Mouse (Mus musculus): ENCODE data around the gene Cracr2a. TPM values are rescaled to one million over a fixed set of nuclear protein-coding genes. Genes with fewer than 3 reads are reported as not detected.

Cracr2a gene
- polyA plus RNA-seq, 1 experiment from 2014 or later: 1.5 TPM

GRCm38 (mm10) chr6:127661717-127662292 is 100.7 kb downstream of the Cracr2a start:
- Histone ChIP-seq H3K27me3 (ENCODE audit: control insufficient read depth, insufficient read depth, low read length) (no peaks in the 10 kb centered on the region), H3K9me3 (ENCODE audit: control insufficient read depth, low read length) (no peaks in the 10 kb centered on the region), H3K4me1 (ENCODE audit: control insufficient read depth, insufficient read depth, low read length) (no peaks in the 10 kb centered on the region), H3K4me2 (replicated peaks; ENCODE audit: low read depth, low read length) (no peak overlapping the region), H3K27ac (ENCODE audit: low read depth, low read length) (no peak overlapping the region), H3K4me3 (ENCODE audit: low read length) (no peak overlapping the region), H3K36me3 (ENCODE audit: control insufficient read depth, insufficient read depth, low read length) (no peaks in the 10 kb centered on the region), H3K9ac (ENCODE audit: low read depth, low read length) (no peak overlapping the region)
- ATAC-seq (ENCODE audit: low FRiP score, low TSS enrichment): no peak
- 79% methylated on average over 7 of the region's 7 CpGs for WGBS

GRCm38 (mm10) chr6:127663263-127663662 is 102.1 kb downstream of the Cracr2a start:
- Histone ChIP-seq H3K9me3 (ENCODE audit: control insufficient read depth, low read length) (no peaks in the 10 kb centered on the region), H3K4me1 (ENCODE audit: control insufficient read depth, insufficient read depth, low read length) (no peaks in the 10 kb centered on the region), H3K27me3 (ENCODE audit: control insufficient read depth, insufficient read depth, low read length) (no peaks in the 10 kb centered on the region), H3K9ac (ENCODE audit: low read depth, low read length) (no peak overlapping the region), H3K4me2 (replicated peaks; ENCODE audit: low read depth, low read length) (no peak overlapping the region), H3K27ac (ENCODE audit: low read depth, low read length) (no peak overlapping the region), H3K36me3 (ENCODE audit: control insufficient read depth, insufficient read depth, low read length) (no peaks in the 10 kb centered on the region), H3K4me3 (ENCODE audit: low read length) (no peak overlapping the region)
- ATAC-seq (ENCODE audit: low FRiP score, low TSS enrichment): no peak
- 78% methylated on average over 7 of the region's 7 CpGs for WGBS

- Histone ChIP-seq H3K4me1 (ENCODE audit: control insufficient read depth, insufficient read depth, low read length) (no peaks in the 10 kb centered on the region), H3K9me3 (ENCODE audit: control insufficient read depth, low read length) (no peaks in the 10 kb centered on the region), H3K27ac (ENCODE audit: low read depth, low read length) (no peak overlapping the region), H3K36me3 (ENCODE audit: control insufficient read depth, insufficient read depth, low read length) (no peaks in the 10 kb centered on the region), H3K9ac (ENCODE audit: low read depth, low read length) (no peak overlapping the region), H3K4me2 (replicated peaks; ENCODE audit: low read depth, low read length) (no peak overlapping the region), H3K4me3 (ENCODE audit: low read length) (no peak overlapping the region), H3K27me3 (ENCODE audit: control insufficient read depth, insufficient read depth, low read length) (no peaks in the 10 kb centered on the region)
- ATAC-seq (ENCODE audit: low FRiP score, low TSS enrichment): no peak
- 76% methylated on average over 4 of the region's 4 CpGs for WGBS
Observed at GRCm38 (mm10) chr6:127669313-127669712, 108.2 kb downstream of the Cracr2a start.

GRCm38 (mm10) chr6:127670031-127670430 is 108.9 kb downstream of the Cracr2a start:
- no peaks in the 10 kb centered on the region for H3K36me3 ChIP-seq (ENCODE audit: control insufficient read depth, insufficient read depth, low read length)
- WGBS: 97% methylated on average over 4 of the region's 4 CpGs
- H3K27me3 ChIP-seq (ENCODE audit: control insufficient read depth, insufficient read depth, low read length): no peaks in the 10 kb centered on the region
- H3K9me3 ChIP-seq (ENCODE audit: control insufficient read depth, low read length): no peaks in the 10 kb centered on the region
- no peak overlapping the region for H3K4me2 ChIP-seq (replicated peaks; ENCODE audit: low read depth, low read length)
- H3K4me3 ChIP-seq (ENCODE audit: low read length): no peak overlapping the region
- no peak for ATAC-seq (ENCODE audit: low FRiP score, low TSS enrichment)
- H3K27ac ChIP-seq (ENCODE audit: low read depth, low read length): no peak overlapping the region
- H3K9ac ChIP-seq (ENCODE audit: low read depth, low read length): no peak overlapping the region
- no peaks in the 10 kb centered on the region for H3K4me1 ChIP-seq (ENCODE audit: control insufficient read depth, insufficient read depth, low read length)

GRCm38 (mm10) chr6:127672071-127672470 is 110.9 kb downstream of the Cracr2a start:
- no peak for ATAC-seq (ENCODE audit: low FRiP score, low TSS enrichment)
- no peaks in the 10 kb centered on the region for H3K27me3 ChIP-seq (ENCODE audit: control insufficient read depth, insufficient read depth, low read length)
- 78% methylated on average over 7 of the region's 7 CpGs for WGBS

GRCm38 (mm10) chr6:127676866-127677265 is 115.7 kb downstream of the Cracr2a start:
- ATAC-seq (ENCODE audit: low FRiP score, low TSS enrichment): no peak
- Histone ChIP-seq H3K4me1 (ENCODE audit: control insufficient read depth, insufficient read depth, low read length) (no peaks in the 10 kb centered on the region), H3K9me3 (ENCODE audit: control insufficient read depth, low read length) (no peaks in the 10 kb centered on the region), H3K4me2 (replicated peaks; ENCODE audit: low read depth, low read length) (no peak overlapping the region), H3K27me3 (ENCODE audit: control insufficient read depth, insufficient read depth, low read length) (no peaks in the 10 kb centered on the region), H3K4me3 (ENCODE audit: low read length) (no peak overlapping the region), H3K36me3 (ENCODE audit: control insufficient read depth, insufficient read depth, low read length) (no peaks in the 10 kb centered on the region), H3K9ac (ENCODE audit: low read depth, low read length) (no peak overlapping the region), H3K27ac (ENCODE audit: low read depth, low read length) (no peak overlapping the region)
- WGBS: 81% methylated on average over 11 of the region's 11 CpGs

More at GRCm38 (mm10) chr6:127672071-127672470, 110.9 kb downstream of the Cracr2a start:
- Histone ChIP-seq H3K4me2 (replicated peaks; ENCODE audit: low read depth, low read length) (no peak overlapping the region), H3K4me1 (ENCODE audit: control insufficient read depth, insufficient read depth, low read length) (no peaks in the 10 kb centered on the region), H3K9ac (ENCODE audit: low read depth, low read length) (no peak overlapping the region), H3K36me3 (ENCODE audit: control insufficient read depth, insufficient read depth, low read length) (no peaks in the 10 kb centered on the region), H3K9me3 (ENCODE audit: control insufficient read depth, low read length) (no peaks in the 10 kb centered on the region), H3K4me3 (ENCODE audit: low read length) (no peak overlapping the region), H3K27ac (ENCODE audit: low read depth, low read length) (no peak overlapping the region)

GRCm38 (mm10) chr6:127678320-127678719 is 117.2 kb downstream of the Cracr2a start:
- WGBS: 75% methylated on average over 9 of the region's 9 CpGs
- Histone ChIP-seq H3K27me3 (ENCODE audit: control insufficient read depth, insufficient read depth, low read length) (no peaks in the 10 kb centered on the region), H3K36me3 (ENCODE audit: control insufficient read depth, insufficient read depth, low read length) (no peaks in the 10 kb centered on the region), H3K27ac (ENCODE audit: low read depth, low read length) (no peak overlapping the region), H3K9me3 (ENCODE audit: control insufficient read depth, low read length) (no peaks in the 10 kb centered on the region), H3K4me3 (ENCODE audit: low read length) (no peak overlapping the region), H3K4me1 (ENCODE audit: control insufficient read depth, insufficient read depth, low read length) (no peaks in the 10 kb centered on the region), H3K4me2 (replicated peaks; ENCODE audit: low read depth, low read length) (no peak overlapping the region), H3K9ac (ENCODE audit: low read depth, low read length) (no peak overlapping the region)
- ATAC-seq (ENCODE audit: low FRiP score, low TSS enrichment): no peak

GRCm38 (mm10) chr6:127678998-127679397 is 117.9 kb downstream of the Cracr2a start:
- Histone ChIP-seq H3K36me3 (ENCODE audit: control insufficient read depth, insufficient read depth, low read length) (no peaks in the 10 kb centered on the region), H3K4me3 (ENCODE audit: low read length) (no peak overlapping the region), H3K4me2 (replicated peaks; ENCODE audit: low read depth, low read length) (no peak overlapping the region), H3K4me1 (ENCODE audit: control insufficient read depth, insufficient read depth, low read length) (no peaks in the 10 kb centered on the region), H3K27ac (ENCODE audit: low read depth, low read length) (no peak overlapping the region), H3K27me3 (ENCODE audit: control insufficient read depth, insufficient read depth, low read length) (no peaks in the 10 kb centered on the region), H3K9ac (ENCODE audit: low read depth, low read length) (no peak overlapping the region), H3K9me3 (ENCODE audit: control insufficient read depth, low read length) (no peaks in the 10 kb centered on the region)
- 73% methylated on average over 3 of the region's 3 CpGs for WGBS
- no peak for ATAC-seq (ENCODE audit: low FRiP score, low TSS enrichment)

- Histone ChIP-seq H3K4me2 (replicated peaks; ENCODE audit: low read depth, low read length) (no peak overlapping the region), H3K4me3 (ENCODE audit: low read length) (no peak overlapping the region), H3K9ac (ENCODE audit: low read depth, low read length) (no peak overlapping the region), H3K4me1 (ENCODE audit: control insufficient read depth, insufficient read depth, low read length) (no peaks in the 10 kb centered on the region), H3K36me3 (ENCODE audit: control insufficient read depth, insufficient read depth, low read length) (no peaks in the 10 kb centered on the region), H3K27me3 (ENCODE audit: control insufficient read depth, insufficient read depth, low read length) (no peaks in the 10 kb centered on the region), H3K27ac (ENCODE audit: low read depth, low read length) (no peak overlapping the region), H3K9me3 (ENCODE audit: control insufficient read depth, low read length) (no peaks in the 10 kb centered on the region)
- ATAC-seq (ENCODE audit: low FRiP score, low TSS enrichment): no peak; the same call in 1 of the 2 replicates
- 72% methylated on average over 7 of the region's 7 CpGs for WGBS
Observed at GRCm38 (mm10) chr6:127680784-127681183, 119.6 kb downstream of the Cracr2a start.

All from kidney, embryonic 14.5 days (tissue).